Mouse (Mus musculus) heart, embryonic 12.5 days (tissue): ENCODE results near the gene Utp18. TPM values are rescaled to one million over a fixed set of nuclear protein-coding genes. Genes with fewer than 3 reads are reported as not detected.

Experiments
- ATAC-seq: fragments of 200-750 bp; cut with Nextera tagmentation; 2 replicates; pipeline ENCODE4 v1.8.0; 2017; ENCODE audit warnings: moderate TSS enrichment, moderate library complexity; ENCODE audit not compliant: insufficient number of reproducible peaks, low FRiP score
- H3K27ac ChIP-seq: fragments of 300-500 bp; sonication (generic); 2 replicates; pipeline ENCODE4 v1.5.1; 2016; ENCODE audit warnings: mild to moderate bottlenecking, moderate library complexity; ENCODE audit not compliant: poor library complexity, severe bottlenecking
- H3K27me3 ChIP-seq: fragments of 300-500 bp; sonication (generic); replicated peaks from 2 replicates; pipeline ENCODE4 v1.6.1; 2016; ENCODE audit warnings: mild to moderate bottlenecking, moderate library complexity
- H3K36me3 ChIP-seq: fragments of 300-500 bp; sonication (generic); 2 replicates; pipeline ENCODE4 v1.6.1; 2016; ENCODE audit warnings: mild to moderate bottlenecking, moderate library complexity
- H3K4me1 ChIP-seq: fragments of 300-500 bp; sonication (generic); replicated peaks from 2 replicates; pipeline ENCODE4 v1.6.1; 2016; ENCODE audit warnings: mild to moderate bottlenecking
- H3K4me2 ChIP-seq: fragments of 300-500 bp; sonication (generic); 2 replicates; pipeline ENCODE4 v1.6.1; 2016; ENCODE audit warnings: mild to moderate bottlenecking, moderate library complexity
- H3K4me3 ChIP-seq: fragments of 300-500 bp; sonication (generic); 2 replicates; pipeline ENCODE4 v1.5.1; 2016; ENCODE audit warnings: mild to moderate bottlenecking
- H3K9ac ChIP-seq: fragments of 300-500 bp; sonication (generic); 2 replicates; pipeline ENCODE4 v1.6.1; 2016; ENCODE audit warnings: mild to moderate bottlenecking, moderate library complexity
- H3K9me3 ChIP-seq: fragments of 300-500 bp; sonication (generic); replicated peaks from 2 replicates; pipeline ENCODE4 v1.6.1; 2016; ENCODE audit warnings: mild to moderate bottlenecking, moderate library complexity
- WGBS: fragments of 180-500 bp; shearing (Covaris S2); methylation state at CpG from one replicate; pipeline ENCODE4 v1.1.7; 2016; 5-methylcytosine and 5-hydroxymethylcytosine counted together
- polyA plus RNA-seq: library from polyadenylated mRNA; unstranded; fragments of >200 nt; fragmentation: Nextera tagmentation; extraction: Ambion mirVana; gene quantifications from 2 replicates; pipeline ENCODE4 v1.2.1, GENCODE M21; 2016

Utp18 gene
- polyA plus RNA-seq, 1 experiment from 2014 or later = 26.7 TPM

GRCm38 (mm10) chr11:93828619-93829326 is 56.8 kb downstream of the Utp18 start:
- Histone ChIP-seq H3K4me1 (no peaks in the 10 kb centered on the region), H3K4me3 (no peak overlapping the region), H3K9me3 (no peaks in the 10 kb centered on the region), H3K27ac (no peak overlapping the region), H3K9ac (no peak overlapping the region), H3K27me3 (no peaks in the 10 kb centered on the region), H3K36me3 (no peaks in the 10 kb centered on the region), H3K4me2 (no peak overlapping the region)
- ATAC-seq = no peak
- 74% methylated on average over 14 of the region's 14 CpGs for WGBS

GRCm38 (mm10) chr11:93822261-93822660 is 63.3 kb downstream of the Utp18 start:
- no peak overlapping the region for H3K9ac ChIP-seq
- WGBS = 67% methylated on average over 2 of the region's 2 CpGs
- ATAC-seq = no peak

GRCm38 (mm10) chr11:93821533-93821932 is 64.0 kb downstream of the Utp18 start:
- H3K4me2 ChIP-seq = no peak overlapping the region
- H3K9ac ChIP-seq = no peak overlapping the region
- no peaks in the 10 kb centered on the region for H3K4me1 ChIP-seq
- WGBS = 47% methylated on average over 2 of the region's 2 CpGs
- no peaks in the 10 kb centered on the region for H3K9me3 ChIP-seq
- no peak overlapping the region for H3K27ac ChIP-seq
- no peaks in the 10 kb centered on the region for H3K36me3 ChIP-seq
- peak; percentile 42; the same call in 1 of the 2 replicates for ATAC-seq
- no peak overlapping the region for H3K4me3 ChIP-seq
- no peaks in the 10 kb centered on the region for H3K27me3 ChIP-seq

More at GRCm38 (mm10) chr11:93822261-93822660, 63.3 kb downstream of the Utp18 start:
- no peaks in the 10 kb centered on the region for H3K9me3 ChIP-seq
- no peaks in the 10 kb centered on the region for H3K36me3 ChIP-seq
- H3K27me3 ChIP-seq = no peaks in the 10 kb centered on the region
- no peak overlapping the region for H3K4me2 ChIP-seq
- no peaks in the 10 kb centered on the region for H3K4me1 ChIP-seq
- H3K4me3 ChIP-seq = no peak overlapping the region
- no peak overlapping the region for H3K27ac ChIP-seq

GRCm38 (mm10) chr11:93817966-93818738 is 67.4 kb downstream of the Utp18 start:
- no peak overlapping the region for H3K9ac ChIP-seq
- H3K4me3 ChIP-seq = no peak overlapping the region
- peak overlapping the region; percentile 4; the same call in 1 of the 2 replicates for H3K4me2 ChIP-seq
- ATAC-seq = no peak
- 36% methylated on average over 15 of the region's 15 CpGs for WGBS
- H3K9me3 ChIP-seq = no peaks in the 10 kb centered on the region
- H3K4me1 ChIP-seq = no peaks in the 10 kb centered on the region
- H3K36me3 ChIP-seq = no peaks in the 10 kb centered on the region
- no peaks in the 10 kb centered on the region for H3K27me3 ChIP-seq
- no peak overlapping the region for H3K27ac ChIP-seq

- H3K27me3 ChIP-seq = no peaks in the 10 kb centered on the region
- H3K36me3 ChIP-seq = no peaks in the 10 kb centered on the region
- H3K9me3 ChIP-seq = no peaks in the 10 kb centered on the region
- 78% methylated on average over 4 of the region's 4 CpGs for WGBS
- H3K27ac ChIP-seq = no peak overlapping the region
- no peak overlapping the region for H3K4me3 ChIP-seq
- no peak overlapping the region for H3K9ac ChIP-seq
- no peak overlapping the region for H3K4me2 ChIP-seq
- no peaks in the 10 kb centered on the region for H3K4me1 ChIP-seq
- no peak for ATAC-seq
Measured at GRCm38 (mm10) chr11:93812955-93813354, 72.6 kb downstream of the Utp18 start.

GRCm38 (mm10) chr11:93812125-93812868 is 73.3 kb downstream of the Utp18 start:
- H3K4me3 ChIP-seq = no peak overlapping the region
- no peaks in the 10 kb centered on the region for H3K4me1 ChIP-seq
- no peaks in the 10 kb centered on the region for H3K9me3 ChIP-seq
- no peak for ATAC-seq
- no peak overlapping the region for H3K4me2 ChIP-seq
- no peaks in the 10 kb centered on the region for H3K36me3 ChIP-seq
- WGBS = 31% methylated on average over 11 of the region's 11 CpGs
- no peak overlapping the region for H3K9ac ChIP-seq
- H3K27me3 ChIP-seq = no peaks in the 10 kb centered on the region
- no peak overlapping the region for H3K27ac ChIP-seq

Other genes with a start within 250 kb of the Utp18 start
- 24.7 and 26.6 TPM in 2 replicates for gene Mbtd1, start 86 bp upstream of the Utp18 start, polyA plus RNA-seq
- gene Nme2, start 70.5 kb upstream of the Utp18 start, polyA plus RNA-seq = 311 and 320 TPM in 2 replicates
- gene Gm20390, start 82.5 kb upstream of the Utp18 start, polyA plus RNA-seq = 272 and 292 TPM in 2 replicates
- gene Nme1, start 82.8 kb upstream of the Utp18 start, polyA plus RNA-seq = 88.4 and 101 TPM in 2 replicates
- gene Spag9, start 110.3 kb upstream of the Utp18 start, polyA plus RNA-seq = 48.3 and 49.1 TPM in 2 replicates